Mouse (Mus musculus): ENCODE results near the gene Ncor2.

- TF ChIP-seq NELFE (IDR thresholded peaks at IDR 0.05; ENCODE audit: low read depth, low read length) (no peak), GATA1 (IDR thresholded peaks at IDR 0.05; ENCODE audit: low read depth, low read length) (no peak), CTCF (IDR thresholded peaks at IDR 0.05 in 2 of 3, conservative IDR thresholded peaks at IDR 0.05 in 1 of 3; ENCODE audit: control insufficient read depth in 1 of 3, insufficient read depth in 1 of 3, low read depth in 2 of 3, low read length in 3 of 3, poor library complexity in 1 of 3, severe bottlenecking in 1 of 3) (no peak), EP300 (IDR thresholded peaks at IDR 0.05; ENCODE audit: low read depth in 1 of 2, low read length in 2 of 2) (no peak), TAL1 (IDR thresholded peaks at IDR 0.05; ENCODE audit: low read length) (no peak), MAFK (IDR thresholded peaks at IDR 0.05; ENCODE audit: borderline replicate concordance, low read depth, low read length) (no peak), JUND (IDR thresholded peaks at IDR 0.05; ENCODE audit: low read depth, low read length) (no peak), RAD21 (IDR thresholded peaks at IDR 0.05; ENCODE audit: low read depth, low read length) (no peak), POLR2A (IDR thresholded peaks at IDR 0.05; ENCODE audit: control insufficient read depth in 1 of 2, insufficient read depth in 1 of 2, low read depth in 1 of 2, low read length in 2 of 2, poor library complexity in 1 of 2) (no peak), ETS1 (IDR thresholded peaks at IDR 0.05; ENCODE audit: low read depth, low read length) (no peak), MXI1 (IDR thresholded peaks at IDR 0.05; ENCODE audit: low read depth, low read length) (no peak), MAZ (IDR thresholded peaks at IDR 0.05; ENCODE audit: low read depth, low read length) (no peak), ELF1 (IDR thresholded peaks at IDR 0.05; ENCODE audit: low read depth, low read length) (no peak)
Observed at GRCm38 (mm10) chr5:125199086-125199485, 20.1 kb upstream of the Ncor2 start.
